ENCODE assay signal across 16 mouse cellular contexts in the genomic region with DNA sequence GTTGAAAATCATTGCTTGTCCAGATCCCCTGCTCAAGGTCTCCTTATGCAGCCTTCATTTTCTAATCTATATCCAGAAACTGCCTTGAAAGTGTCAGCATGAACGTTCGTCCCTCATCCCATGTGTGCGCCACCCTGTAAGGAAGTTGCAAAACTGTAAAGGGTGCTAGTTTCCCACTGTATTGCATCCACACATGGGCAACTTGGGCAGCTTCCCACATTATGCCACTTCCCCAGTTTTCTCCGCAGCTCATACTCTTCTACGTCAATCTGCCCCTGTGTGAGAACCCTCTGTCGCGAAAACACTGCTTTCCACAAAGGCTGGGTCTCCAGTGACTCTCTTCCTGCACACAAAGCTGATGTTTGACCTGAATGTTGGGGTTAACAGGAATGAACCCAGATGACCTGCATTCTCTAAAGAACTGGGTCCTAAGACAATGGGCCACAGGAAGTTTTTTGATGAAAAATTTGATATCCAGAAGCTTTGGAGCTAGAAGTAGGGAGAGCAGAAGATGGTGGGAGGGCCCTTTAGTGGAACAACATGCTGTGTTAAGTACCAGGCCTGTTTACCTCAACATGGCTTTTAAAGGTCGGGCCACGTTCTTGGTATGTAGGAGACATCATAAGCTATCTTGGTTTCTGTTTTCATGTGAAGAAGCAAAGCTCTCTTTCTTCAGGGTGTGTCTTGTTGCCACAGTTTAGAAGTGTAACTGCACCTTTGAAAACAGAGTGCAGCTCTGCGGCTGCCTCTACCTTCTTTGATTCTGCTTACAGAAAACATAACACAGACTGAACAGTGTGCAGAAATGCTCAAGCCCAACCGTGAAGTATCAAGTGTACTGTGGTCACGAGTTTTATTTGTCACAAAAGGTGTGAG.
DNase-seq lines count a peak whose midpoint lies in the region; ATAC-seq and TF ChIP-seq lines count a peak whose summit lies in the region.
"Had no signal": no experiment of that assay in that cellular context is flagged by ENCODE, and none has a peak within 500 bp of the region (broad histone marks: within the 10 kb centered on the region; RNA-seq: fewer than 3 reads in every experiment).

No protein-coding gene starts in this region.

- no peak for DNase-seq in liver, postnatal 0 days
- DNase-seq in CD8-positive naive resting alpha-beta T cell, adult 2 months (ENCODE audit: low read depth in 2 of 2, low spot score in 2 of 2), result peak; percentile 78 to 79
- DNase-seq in thymus, postnatal 0 days (ENCODE audit: low spot score), result peak; percentile 85
- DNase-seq in midbrain, embryonic 11.5 days (ENCODE audit: low spot score, missing footprints), result no peak
- DNase-seq in layer of hippocampus, adult 8-10 months (ENCODE audit: low spot score in 2 of 2), result no peak
- DNase-seq in cerebellum, postnatal 14 days, result no peak
- DNase-seq: cerebellum, adult 9-11 months; gastrocnemius, postnatal 10 days; kidney, adult 9 months; liver; midbrain, embryonic 14.5 days had no signal

- no peak for TF ChIP-seq CTCF in liver, postnatal 0 days (IDR thresholded peaks at IDR 0.05; ENCODE audit: low read depth)

- H3K4me2 ChIP-seq in liver, postnatal 0 days (ENCODE audit: low read depth, low read length), result peak overlapping the region; percentile 6; the same call in 1 of the 2 replicates
- no peak overlapping the region for H3K4me2 ChIP-seq in liver, embryonic 12.5 days
- H3K4me2 ChIP-seq in midbrain, embryonic 11.5 days, result no peak overlapping the region
- H3K4me2 ChIP-seq: embryonic facial prominence, embryonic 13.5 days; hindbrain, embryonic 15.5 days; neural tube, embryonic 12.5 days had no signal

- no peak for TF ChIP-seq EP300 in liver, postnatal 0 days (IDR thresholded peaks at IDR 0.05; ENCODE audit: low read depth)

- no peaks in the 10 kb centered on the region for H3K9me3 ChIP-seq in liver, postnatal 0 days (ENCODE audit: low read length)
- no peaks in the 10 kb centered on the region for H3K9me3 ChIP-seq in liver, embryonic 12.5 days (replicated peaks)
- H3K9me3 ChIP-seq in midbrain, embryonic 11.5 days (ENCODE audit: control insufficient read depth, low read length), result no peaks in the 10 kb centered on the region
- H3K9me3 ChIP-seq: embryonic facial prominence, embryonic 13.5 days; hindbrain, embryonic 15.5 days; neural tube, embryonic 12.5 days had no signal

- no peaks in the 10 kb centered on the region for H3K4me1 ChIP-seq in liver, postnatal 0 days (ENCODE audit: insufficient read depth)
- no peaks in the 10 kb centered on the region for H3K4me1 ChIP-seq in liver, embryonic 12.5 days
- H3K4me1 ChIP-seq in midbrain, embryonic 11.5 days (ENCODE audit: control insufficient read depth, insufficient read depth, low read length), result no peaks in the 10 kb centered on the region
- H3K4me1 ChIP-seq: hindbrain, embryonic 15.5 days; neural tube, embryonic 12.5 days had no signal

- H3K9ac ChIP-seq in liver, postnatal 0 days (replicated peaks), result no peak overlapping the region
- H3K9ac ChIP-seq in liver, embryonic 12.5 days, result no peak overlapping the region
- no peak overlapping the region for H3K9ac ChIP-seq in midbrain, embryonic 11.5 days (ENCODE audit: low read length)
- H3K9ac ChIP-seq: embryonic facial prominence, embryonic 13.5 days; hindbrain, embryonic 15.5 days; neural tube, embryonic 12.5 days had no signal

- no peak overlapping the region for H3K27ac ChIP-seq in liver, postnatal 0 days (ENCODE audit: low read depth)
- no peak overlapping the region for H3K27ac ChIP-seq in liver, embryonic 12.5 days
- no peak overlapping the region for H3K27ac ChIP-seq in midbrain, embryonic 11.5 days (ENCODE audit: low read depth, low read length)
- H3K27ac ChIP-seq: embryonic facial prominence, embryonic 13.5 days; hindbrain, embryonic 15.5 days; neural tube, embryonic 12.5 days had no signal

- 57% methylated on average over 12 of the region's 12 CpGs for WGBS in liver, postnatal 0 days (ENCODE audit: insufficient replicate concordance)
- 63% methylated on average over 12 of the region's 12 CpGs for WGBS in liver, embryonic 12.5 days (ENCODE audit: insufficient replicate concordance)
- WGBS in midbrain, embryonic 11.5 days, result 82% methylated on average over 12 of the region's 12 CpGs

- H3K4me3 ChIP-seq in liver, postnatal 0 days (ENCODE audit: low read depth, low read length), result no peak overlapping the region
- no peak overlapping the region for H3K4me3 ChIP-seq in liver, embryonic 12.5 days
- no peak overlapping the region for H3K4me3 ChIP-seq in midbrain, embryonic 11.5 days (ENCODE audit: low read depth, low read length)
- H3K4me3 ChIP-seq: embryonic facial prominence, embryonic 13.5 days; hindbrain, embryonic 15.5 days; neural tube, embryonic 12.5 days had no signal

- no peak for ATAC-seq in liver, postnatal 0 days
- no peak for ATAC-seq in liver, embryonic 12.5 days
- peak; percentile 96 for ATAC-seq in granulocyte monocyte progenitor cell, adult 5-6 weeks (replicated peaks; ENCODE audit: poor library complexity, severe bottlenecking)
- ATAC-seq in midbrain, embryonic 11.5 days (ENCODE audit: low FRiP score), result no peak

- H3K27me3 ChIP-seq in liver, postnatal 0 days (ENCODE audit: insufficient read depth, low read length), result no peaks in the 10 kb centered on the region
- no peaks in the 10 kb centered on the region for H3K27me3 ChIP-seq in liver, embryonic 12.5 days (replicated peaks)
- no peaks in the 10 kb centered on the region for H3K27me3 ChIP-seq in midbrain, embryonic 11.5 days (ENCODE audit: control insufficient read depth, insufficient read depth, low read length)
- H3K27me3 ChIP-seq: hindbrain, embryonic 15.5 days; neural tube, embryonic 12.5 days had no signal

- no peaks in the 10 kb centered on the region for H3K36me3 ChIP-seq in liver, postnatal 0 days (replicated peaks; ENCODE audit: insufficient read depth, low read length)
- H3K36me3 ChIP-seq in liver, embryonic 12.5 days, result no peaks in the 10 kb centered on the region
- no peaks in the 10 kb centered on the region for H3K36me3 ChIP-seq in midbrain, embryonic 11.5 days (ENCODE audit: control insufficient read depth, insufficient read depth, low read length)
- H3K36me3 ChIP-seq: embryonic facial prominence, embryonic 13.5 days; hindbrain, embryonic 15.5 days; neural tube, embryonic 12.5 days had no signal

Comparison
In these comparisons a context has a peak if more than half of its experiments do, and no peak if none do; other contexts are left out.
1. DNase-seq: peak in CD8-positive naive resting alpha-beta T cell, adult 2 months (2 of 2) and thymus, postnatal 0 days (single experiment); none in liver, postnatal 0 days (single experiment), midbrain, embryonic 11.5 days (single experiment), layer of hippocampus, adult 8-10 months (0 of 2) and cerebellum, postnatal 14 days (0 of 2).